Mouse (Mus musculus) c-Kit-positive CD71-positive TER-119-negative erythroid progenitor cells, embryonic 14.5 days (primary cell): ENCODE data around the gene Dusp15.

Experiments
- DNase-seq: peaks from one replicate; pipeline ENCODE4 v3.0.0-alpha.2; 2013; ENCODE audit warnings: low read depth

The Dusp15 gene

GRCm38 (mm10) chr2:152905036-152905829, 46.3 kb downstream of the Dusp15 start:
- DNase-seq, result no peak

GRCm38 (mm10) chr2:152904127-152904643, 47.3 kb downstream of the Dusp15 start:
- no peak for DNase-seq

- DNase-seq, result no peak
Measured at GRCm38 (mm10) chr2:152903586-152903985, 47.9 kb downstream of the Dusp15 start.

- no peak for DNase-seq
Measured at GRCm38 (mm10) chr2:152902658-152903057, 48.8 kb downstream of the Dusp15 start.

- DNase-seq, result no peak
Measured at GRCm38 (mm10) chr2:152901296-152901695, 50.2 kb downstream of the Dusp15 start.

GRCm38 (mm10) chr2:152899011-152899410, 52.5 kb downstream of the Dusp15 start:
- no peak for DNase-seq

- no peak for DNase-seq
Measured at GRCm38 (mm10) chr2:152896926-152897325, 54.6 kb downstream of the Dusp15 start.

GRCm38 (mm10) chr2:152895834-152896233, 55.7 kb downstream of the Dusp15 start:
- DNase-seq, result no peak
